Mouse (Mus musculus) midbrain, postnatal 0 days (tissue): Measurements from ENCODE around the gene Gm21292. TPM values are rescaled to one million over a fixed set of nuclear protein-coding genes. Genes with fewer than 3 reads are reported as not detected.
"Not testable (repeated sequence)": the region's sequence is repeated elsewhere in the genome, so short reads cannot be mapped to it uniquely, and the experiment has no call there.

Source experiments
- ATAC-seq: fragments of 200-750 bp; cut with Nextera tagmentation; 2 replicates; pipeline ENCODE4 v1.8.0; 2017; ENCODE audit warnings: moderate number of reproducible peaks, mild to moderate bottlenecking, moderate TSS enrichment, moderate library complexity; ENCODE audit not compliant: low FRiP score
- DNase-seq: peaks from one replicate; pipeline ENCODE4 v3.0.0-alpha.2; 2015; ENCODE audit warnings: low spot score
- H3K27ac ChIP-seq: fragments of 300-500 bp; sonication (generic); 2 replicates; pipeline ENCODE4 v1.5.1; 2014; ENCODE audit warnings: low read depth, mild to moderate bottlenecking, low read length, mixed read lengths
- H3K27me3 ChIP-seq: fragments of 300-500 bp; sonication (generic); 2 replicates; pipeline ENCODE4 v1.6.1; 2014; ENCODE audit warnings: low read length, control low read depth, mixed read lengths; ENCODE audit not compliant: insufficient read depth
- H3K36me3 ChIP-seq: fragments of 300-500 bp; sonication (generic); 2 replicates; pipeline ENCODE4 v1.6.1; 2014; ENCODE audit warnings: low read length, control low read depth, mixed read lengths; ENCODE audit not compliant: insufficient read depth
- H3K4me1 ChIP-seq: fragments of 300-500 bp; sonication (generic); 2 replicates; pipeline ENCODE4 v1.6.1; 2014; ENCODE audit warnings: mild to moderate bottlenecking, control low read depth, antibody characterized with exemption, low read length, mixed read lengths; ENCODE audit not compliant: insufficient read depth
- H3K4me2 ChIP-seq: fragments of 300-500 bp; sonication (generic); 2 replicates; pipeline ENCODE4 v1.6.1; 2014; ENCODE audit warnings: low read depth, mild to moderate bottlenecking, low read length, mixed read lengths; ENCODE audit not compliant: poor library complexity, severe bottlenecking
- H3K4me3 ChIP-seq: fragments of 300-500 bp; sonication (generic); 2 replicates; pipeline ENCODE4 v1.5.1; 2014; ENCODE audit warnings: low read depth, mild to moderate bottlenecking, low read length, moderate library complexity
- H3K9ac ChIP-seq: fragments of 300-500 bp; sonication (generic); replicated peaks from 2 replicates; pipeline ENCODE4 v1.6.1; 2014; ENCODE audit warnings: mild to moderate bottlenecking, low read length, moderate library complexity, mixed read lengths; ENCODE audit not compliant: poor library complexity, severe bottlenecking
- H3K9me3 ChIP-seq: fragments of 300-500 bp; sonication (generic); 2 replicates; pipeline ENCODE4 v1.6.1; 2016; ENCODE audit warnings: low read length, control low read depth
- WGBS: fragments of 180-500 bp; shearing (Covaris S2); extraction: QIAGEN DNeasy Blood & Tissue Kit; methylation state at CpG from one replicate; pipeline ENCODE4 v1.1.7; 2014; 5-methylcytosine and 5-hydroxymethylcytosine counted together
- polyA plus RNA-seq: library from polyadenylated mRNA; unstranded; fragments of >200 nt; fragmentation: Nextera tagmentation; extraction: Ambion mirVana; gene quantifications from 2 replicates; pipeline ENCODE4 v1.2.1, GENCODE M21; 2015
- total RNA-seq: library from RNA; depleted of rRNA; stranded (reverse); fragments of >200 nt; gene quantifications from 2 replicates; pipeline ENCODE4 v1.2.3, GENCODE M21; 2014; rRNA removed

Gm21292 gene
- total RNA-seq (not detected in 2 replicates), polyA plus RNA-seq (not detected in 2 replicates)

GRCm38 (mm10) chrY:9133824-9134223 lies at the start of gene Gm21292:
TSS of gene Gm21292 (minus strand) at chrY:9133924.
- not testable (repeated sequence) for DNase-seq, H3K36me3 ChIP-seq, H3K9ac ChIP-seq, ATAC-seq, H3K27me3 ChIP-seq, H3K9me3 ChIP-seq, H3K4me3 ChIP-seq, H3K27ac ChIP-seq, H3K4me1 ChIP-seq, H3K4me2 ChIP-seq
- 60% methylated on average over 1 of the region's 2 CpGs for WGBS

Other genes starting within 250 kb of the Gm21292 start
- gene Gm21721, start 68.3 kb upstream of the Gm21292 start, total RNA-seq: not detected in 2 replicates
- not detected in 2 replicates for gene Gm21721, start 68.3 kb upstream of the Gm21292 start, polyA plus RNA-seq
- gene Gm21812, start 213.3 kb upstream of the Gm21292 start, total RNA-seq: not detected in 2 replicates
- not detected in 2 replicates for gene Gm21812, start 213.3 kb upstream of the Gm21292 start, polyA plus RNA-seq